Mouse (Mus musculus): ENCODE results near the gene Mcm3.
A peak's percentile ranks its signal among the peaks of the same experiment; 100 is the strongest.

Mcm3 gene

GRCm38 (mm10) chr1:20819771-20820605, at the start of gene Mcm3:
TSS of gene Mcm3 (minus strand) at chr1:20820312.
- DNase-seq (ENCODE audit: low spot score in 2 of 2) = peak; percentile 96 to 97

- no peak for DNase-seq (ENCODE audit: low spot score in 2 of 2)
Measured at GRCm38 (mm10) chr1:20868036-20868435, 47.9 kb upstream of the Mcm3 start.

GRCm38 (mm10) chr1:20867241-20867902, 47.3 kb upstream of the Mcm3 start:
- no peak for DNase-seq (ENCODE audit: low spot score in 2 of 2)

GRCm38 (mm10) chr1:20863452-20864172, 43.5 kb upstream of the Mcm3 start:
- DNase-seq (ENCODE audit: low spot score in 2 of 2) = no peak

- no peak for DNase-seq (ENCODE audit: low spot score in 2 of 2)
Measured at GRCm38 (mm10) chr1:20861865-20862264, 41.8 kb upstream of the Mcm3 start.

GRCm38 (mm10) chr1:20860775-20861174, 40.7 kb upstream of the Mcm3 start:
- no peak for DNase-seq (ENCODE audit: low spot score in 2 of 2)

GRCm38 (mm10) chr1:20856924-20857902, 37.1 kb upstream of the Mcm3 start:
- DNase-seq (ENCODE audit: low spot score in 2 of 2) = no peak

GRCm38 (mm10) chr1:20839911-20840310, 19.8 kb upstream of the Mcm3 start:
- no peak for DNase-seq (ENCODE audit: low spot score in 2 of 2)

- DNase-seq (ENCODE audit: low spot score in 2 of 2) = no peak
Measured at GRCm38 (mm10) chr1:20836551-20837125, 16.5 kb upstream of the Mcm3 start.

GRCm38 (mm10) chr1:20833141-20833511, 13.0 kb upstream of the Mcm3 start:
- no peak for DNase-seq (ENCODE audit: low spot score in 2 of 2)

GRCm38 (mm10) chr1:20832473-20833140, 12.5 kb upstream of the Mcm3 start:
- DNase-seq (ENCODE audit: low spot score in 2 of 2) = no peak

GRCm38 (mm10) chr1:20830546-20830945, 10.4 kb upstream of the Mcm3 start:
- DNase-seq (ENCODE audit: low spot score in 2 of 2) = no peak

- DNase-seq (ENCODE audit: low spot score in 2 of 2) = no peak
Measured at GRCm38 (mm10) chr1:20828061-20828460, 7.9 kb upstream of the Mcm3 start.

- no peak for DNase-seq (ENCODE audit: low spot score in 2 of 2)
Measured at GRCm38 (mm10) chr1:20825036-20825435, 4.9 kb upstream of the Mcm3 start.

GRCm38 (mm10) chr1:20823906-20824305, 3.8 kb upstream of the Mcm3 start:
- DNase-seq (ENCODE audit: low spot score in 2 of 2) = no peak

GRCm38 (mm10) chr1:20823471-20823870, 3.4 kb upstream of the Mcm3 start:
- DNase-seq (ENCODE audit: low spot score in 2 of 2) = no peak

- DNase-seq (ENCODE audit: low spot score in 2 of 2) = no peak
Measured at GRCm38 (mm10) chr1:20820959-20821358, 847 bp upstream of the Mcm3 start.

GRCm38 (mm10) chr1:20817596-20817995, 2.5 kb downstream of the Mcm3 start:
- no peak for DNase-seq (ENCODE audit: low spot score in 2 of 2)

GRCm38 (mm10) chr1:20817172-20817571, 2.9 kb downstream of the Mcm3 start:
- DNase-seq (ENCODE audit: low spot score in 2 of 2) = peak in 1 of 2 experiments; percentile 3

- no peak for DNase-seq (ENCODE audit: low spot score in 2 of 2)
Measured at GRCm38 (mm10) chr1:20814521-20814920, 5.6 kb downstream of the Mcm3 start.
